Mouse (Mus musculus): ENCODE results near the gene Gm379. TPM values are rescaled to one million over a fixed set of nuclear protein-coding genes. Genes with fewer than 3 reads are reported as not detected.

Gm379 gene
- not detected for total RNA-seq (2021)

- no peak for DNase-seq
Measured at GRCm38 (mm10) chrX:108664885-108665284, at the start of gene Gm379. Gene Gm379 (minus strand): TSS chrX:108664891.

GRCm38 (mm10) chrX:108704312-108704711, 39.6 kb upstream of the Gm379 start:
- DNase-seq: no peak

- no peak for DNase-seq
Measured at GRCm38 (mm10) chrX:108668868-108669267, 4.2 kb upstream of the Gm379 start.

- DNase-seq: no peak
Measured at GRCm38 (mm10) chrX:108621991-108622390, 42.7 kb downstream of the Gm379 start.

- DNase-seq: no peak
Measured at GRCm38 (mm10) chrX:108620886-108621285, 43.8 kb downstream of the Gm379 start.

Other genes with a start within 250 kb of the Gm379 start
- 1 to 10 TPM; 7.4 to 8.6 TPM for gene Brwd3, start 169.5 kb upstream of the Gm379 start, total RNA-seq (2021)

All from heart, postnatal 4 days (tissue).